Mouse (Mus musculus) neural tube, embryonic 13.5 days (tissue): ENCODE results near the gene Zdhhc17. TPM values are rescaled to one million over a fixed set of nuclear protein-coding genes. Genes with fewer than 3 reads are reported as not detected.
A peak's percentile ranks its signal among the peaks of the same experiment; 100 is the strongest.

Experiments used
- ATAC-seq: fragments of 200-750 bp; cut with Nextera tagmentation; 2 replicates; pipeline ENCODE4 v1.8.0; 2017; ENCODE audit warnings: low read depth, mild to moderate bottlenecking, moderate TSS enrichment, moderate library complexity
- H3K27ac ChIP-seq: fragments of 300-500 bp; sonication (generic); replicated peaks from 2 replicates; pipeline ENCODE4 v1.5.1; 2015; ENCODE audit warnings: moderate library complexity, mild to moderate bottlenecking, inconsistent platforms
- H3K27me3 ChIP-seq: fragments of 300-500 bp; sonication (generic); 2 replicates; pipeline ENCODE4 v1.6.1; 2015; ENCODE audit warnings: mild to moderate bottlenecking, inconsistent platforms
- H3K36me3 ChIP-seq: fragments of 300-500 bp; sonication (generic); 2 replicates; pipeline ENCODE4 v1.6.1; 2015; ENCODE audit warnings: mild to moderate bottlenecking, inconsistent platforms
- H3K4me1 ChIP-seq: fragments of 300-500 bp; sonication (generic); replicated peaks from 2 replicates; pipeline ENCODE4 v1.6.1; 2015; ENCODE audit warnings: inconsistent platforms
- H3K4me2 ChIP-seq: fragments of 300-500 bp; sonication (generic); 2 replicates; pipeline ENCODE4 v1.6.1; 2015; ENCODE audit warnings: inconsistent platforms, mild to moderate bottlenecking, moderate library complexity
- H3K4me3 ChIP-seq: fragments of 300-500 bp; sonication (generic); 2 replicates; pipeline ENCODE4 v1.5.1; 2015; ENCODE audit warnings: mild to moderate bottlenecking, inconsistent platforms
- H3K9ac ChIP-seq: fragments of 300-500 bp; sonication (generic); 2 replicates; pipeline ENCODE4 v1.6.1; 2015; ENCODE audit warnings: moderate library complexity, mild to moderate bottlenecking, inconsistent platforms
- H3K9me3 ChIP-seq: fragments of 300-500 bp; sonication (generic); 2 replicates; pipeline ENCODE4 v1.6.1; 2016; ENCODE audit warnings: inconsistent platforms
- WGBS: fragments of 180-500 bp; shearing (Covaris S2); methylation state at CpG from one replicate; pipeline ENCODE4 v1.1.7; 2015; 5-methylcytosine and 5-hydroxymethylcytosine counted together
- polyA plus RNA-seq: library from polyadenylated mRNA; unstranded; fragments of >200 nt; fragmentation: Nextera tagmentation; extraction: Ambion mirVana; gene quantifications from 2 replicates; pipeline ENCODE4 v1.2.1, GENCODE M21; 2015

Gene Zdhhc17
- polyA plus RNA-seq, 1 experiment from 2014 or later, result 47.2 TPM

DNA sequence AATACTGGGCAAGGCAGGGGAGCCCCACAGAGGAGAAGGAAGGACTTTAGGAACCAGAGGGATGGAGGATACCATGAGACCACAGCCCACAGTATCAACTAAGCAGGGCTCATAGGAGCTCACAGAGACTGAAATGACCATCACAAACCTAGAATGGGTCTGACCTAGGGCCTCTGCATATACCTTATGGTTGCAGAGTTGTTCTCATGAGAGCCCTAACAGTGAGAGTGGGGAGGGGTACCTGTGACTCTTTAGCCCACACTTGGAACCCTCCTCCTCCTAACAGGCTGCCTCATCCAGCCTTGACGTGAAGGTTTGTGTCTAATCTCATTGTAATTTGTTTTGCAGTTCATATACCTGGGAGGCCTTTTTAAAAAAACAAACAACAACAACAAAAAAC, 35.1 kb downstream of the Zdhhc17 start:
- no peaks in the 10 kb centered on the region for H3K9me3 ChIP-seq
- H3K27me3 ChIP-seq, result no peaks in the 10 kb centered on the region
- ATAC-seq, result 0 out of 2 replicates have a peak, but pooled peaks have one; percentile 36
- H3K27ac ChIP-seq, result 0 out of 2 replicates have a peak overlapping the region, but pooled peaks have one; percentile 6
- H3K4me2 ChIP-seq, result no peak overlapping the region
- H3K36me3 ChIP-seq, result peaks cover 47% of the 10 kb centered on the region
- no peak overlapping the region for H3K9ac ChIP-seq
- no peak overlapping the region for H3K4me3 ChIP-seq
- H3K4me1 ChIP-seq, result no peaks in the 10 kb centered on the region
- WGBS, result 82% methylated on average over 1 of the region's 1 CpGs

- Histone ChIP-seq H3K9ac (no peak overlapping the region), H3K9me3 (no peaks in the 10 kb centered on the region), H3K27ac (0 out of 2 replicates have a peak overlapping the region, but pooled peaks have one; percentile 6), H3K4me3 (no peak overlapping the region), H3K4me1 (no peaks in the 10 kb centered on the region), H3K27me3 (no peaks in the 10 kb centered on the region), H3K36me3 (peaks cover 49% of the 10 kb centered on the region), H3K4me2 (no peak overlapping the region)
- 48% methylated on average over 3 of the region's 3 CpGs for WGBS
- ATAC-seq, result no peak
These were observed 35.5 kb downstream of the Zdhhc17 start for GRCm38 (mm10) chr10:110974463-110974862.

DNA sequence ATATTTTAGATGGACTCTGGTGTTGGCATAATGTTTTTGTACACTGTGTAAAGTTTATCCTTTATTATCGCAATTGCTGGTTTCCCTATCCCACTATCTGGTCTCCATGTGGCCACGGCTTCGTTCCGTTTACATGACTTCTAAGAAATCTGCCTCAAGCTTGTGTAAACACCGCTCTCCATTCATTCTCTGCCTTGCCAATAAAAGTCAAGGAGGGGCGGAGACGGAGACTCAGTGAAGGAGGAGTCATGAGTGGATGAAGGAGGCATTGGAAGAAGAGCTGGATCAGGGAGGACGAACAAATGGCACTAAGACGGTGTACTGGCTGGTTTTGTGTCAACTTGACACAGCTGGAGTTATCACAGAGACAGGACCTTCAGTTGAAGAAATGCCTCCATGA, 37.9 kb downstream of the Zdhhc17 start:
- ATAC-seq, result no peak
- Histone ChIP-seq H3K4me2 (no peak overlapping the region), H3K9me3 (no peaks in the 10 kb centered on the region), H3K4me1 (no peaks in the 10 kb centered on the region), H3K27me3 (no peaks in the 10 kb centered on the region), H3K27ac (no peak overlapping the region), H3K9ac (no peak overlapping the region), H3K4me3 (no peak overlapping the region), H3K36me3 (peaks cover 48% of the 10 kb centered on the region)
- WGBS, result 78% methylated on average over 9 of the region's 9 CpGs

DNA sequence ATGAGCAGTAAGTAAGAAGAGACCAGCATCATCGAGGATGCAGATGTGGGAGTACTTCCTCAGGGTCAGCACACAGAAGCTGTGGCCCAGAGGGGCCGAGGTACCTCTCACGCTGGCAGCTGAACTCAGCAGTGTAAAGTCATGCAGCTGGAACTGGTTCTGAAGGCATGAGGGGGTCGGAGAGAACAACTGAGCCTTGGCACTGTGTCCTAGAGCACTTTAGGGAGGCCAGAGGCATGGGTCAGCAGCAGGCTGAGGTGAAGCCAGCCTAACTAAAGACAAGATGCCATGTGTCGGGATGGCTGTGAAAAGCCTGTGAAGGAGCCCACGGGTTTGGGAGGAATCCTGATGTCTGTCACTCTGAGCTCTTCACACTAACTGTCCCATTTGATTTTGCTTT, 38.5 kb downstream of the Zdhhc17 start:
- H3K27ac ChIP-seq, result no peak overlapping the region
- no peak overlapping the region for H3K9ac ChIP-seq
- no peaks in the 10 kb centered on the region for H3K4me1 ChIP-seq
- peaks cover 50% of the 10 kb centered on the region for H3K36me3 ChIP-seq
- no peaks in the 10 kb centered on the region for H3K27me3 ChIP-seq
- no peak overlapping the region for H3K4me2 ChIP-seq
- WGBS, result 85% methylated on average over 6 of the region's 6 CpGs
- ATAC-seq, result no peak
- no peaks in the 10 kb centered on the region for H3K9me3 ChIP-seq
- H3K4me3 ChIP-seq, result no peak overlapping the region

DNA sequence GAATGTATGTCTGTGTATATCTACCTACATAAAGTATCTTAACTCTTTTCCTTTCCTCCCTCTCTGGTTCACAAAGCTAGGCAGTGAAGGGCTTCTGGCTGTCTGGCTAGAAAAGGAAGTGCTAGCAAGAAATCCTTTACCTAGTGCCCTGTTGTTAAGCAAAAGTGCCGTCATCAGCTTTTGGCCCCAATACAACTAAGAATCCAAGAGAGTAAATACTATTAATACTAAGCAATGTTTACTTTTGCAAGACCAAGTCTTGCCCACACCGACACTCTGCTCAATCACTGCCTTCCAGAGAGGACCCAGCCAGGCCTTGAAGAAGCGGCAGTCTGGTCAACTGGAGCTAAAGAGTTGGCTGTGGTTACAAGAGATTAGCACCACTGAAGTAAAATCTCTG, 38.9 kb downstream of the Zdhhc17 start:
- Histone ChIP-seq H3K9ac (no peak overlapping the region), H3K4me3 (no peak overlapping the region), H3K9me3 (no peaks in the 10 kb centered on the region), H3K4me2 (no peak overlapping the region), H3K27me3 (no peaks in the 10 kb centered on the region), H3K36me3 (peaks cover 51% of the 10 kb centered on the region), H3K27ac (no peak overlapping the region), H3K4me1 (no peaks in the 10 kb centered on the region)
- 96% methylated on average over 3 of the region's 3 CpGs for WGBS
- no peak for ATAC-seq

DNA sequence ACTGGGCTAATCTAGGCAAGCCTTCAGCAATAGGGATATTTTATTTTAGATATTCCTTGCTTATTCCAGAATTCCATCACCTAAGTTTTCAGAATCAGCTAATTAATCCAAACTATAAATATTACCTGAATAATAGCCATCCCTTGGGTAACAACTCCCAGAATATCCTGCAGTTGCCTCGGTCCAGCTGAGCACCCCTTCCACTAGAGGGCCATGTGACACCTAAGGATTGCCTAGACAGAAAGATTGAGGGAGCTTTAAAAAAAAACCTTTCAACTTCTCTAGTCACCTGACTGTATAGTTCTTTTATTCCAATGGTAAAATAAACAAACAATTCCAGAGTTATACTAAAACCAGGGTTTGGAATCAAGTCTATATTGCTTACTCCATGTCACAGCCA, 47.8 kb downstream of the Zdhhc17 start:
- 45% methylated on average over 1 of the region's 1 CpGs for WGBS
- peaks cover 44% of the 10 kb centered on the region for H3K36me3 ChIP-seq
- no peak for ATAC-seq
- H3K27me3 ChIP-seq, result no peaks in the 10 kb centered on the region
- no peak overlapping the region for H3K9ac ChIP-seq
- no peak overlapping the region for H3K4me3 ChIP-seq
- H3K4me2 ChIP-seq, result no peak overlapping the region
- no peaks in the 10 kb centered on the region for H3K9me3 ChIP-seq
- no peak overlapping the region for H3K27ac ChIP-seq
- H3K4me1 ChIP-seq, result no peaks in the 10 kb centered on the region

- H3K27me3 ChIP-seq, result no peaks in the 10 kb centered on the region
- H3K4me2 ChIP-seq, result no peak overlapping the region
- peaks cover 46% of the 10 kb centered on the region for H3K36me3 ChIP-seq
- H3K9ac ChIP-seq, result no peak overlapping the region
- no peak overlapping the region for H3K4me3 ChIP-seq
- H3K27ac ChIP-seq, result no peak overlapping the region
- no peaks in the 10 kb centered on the region for H3K9me3 ChIP-seq
- H3K4me1 ChIP-seq, result no peaks in the 10 kb centered on the region
- ATAC-seq, result no peak
- WGBS, result 93% methylated on average over 6 of the region's 6 CpGs
These were observed 49.1 kb downstream of the Zdhhc17 start for GRCm38 (mm10) chr10:110960841-110961240.

DNA sequence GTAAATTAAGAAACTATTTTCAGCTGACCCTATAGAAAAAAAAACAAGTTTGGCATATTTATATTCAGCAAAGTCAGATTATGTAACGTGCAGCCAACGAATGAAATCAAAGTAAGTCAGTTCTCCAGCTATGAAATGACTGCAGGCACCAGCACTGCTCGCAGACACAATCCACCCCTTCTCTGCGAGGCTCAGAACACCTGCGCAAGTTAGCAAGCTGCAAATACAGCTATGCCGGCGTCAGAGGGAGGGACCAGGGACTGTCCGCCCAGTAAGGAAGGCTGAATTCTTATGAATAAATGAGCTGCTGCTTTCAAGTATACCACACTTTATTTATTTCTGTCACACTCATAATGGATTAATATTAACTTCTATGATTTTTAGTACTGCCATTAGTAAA, 50.2 kb downstream of the Zdhhc17 start:
- Histone ChIP-seq H3K4me1 (no peaks in the 10 kb centered on the region), H3K9ac (no peak overlapping the region), H3K27ac (no peak overlapping the region), H3K9me3 (no peaks in the 10 kb centered on the region), H3K27me3 (no peaks in the 10 kb centered on the region), H3K4me3 (no peak overlapping the region), H3K36me3 (peaks cover 53% of the 10 kb centered on the region), H3K4me2 (no peak overlapping the region)
- ATAC-seq, result no peak
- WGBS, result 95% methylated on average over 8 of the region's 8 CpGs

GRCm38 (mm10) chr10:110958879-110959278, 51.1 kb downstream of the Zdhhc17 start:
- H3K4me1 ChIP-seq, result no peaks in the 10 kb centered on the region
- H3K4me2 ChIP-seq, result no peak overlapping the region
- no peak for ATAC-seq
- H3K36me3 ChIP-seq, result peaks cover 55% of the 10 kb centered on the region
- no peaks in the 10 kb centered on the region for H3K27me3 ChIP-seq
- H3K27ac ChIP-seq, result no peak overlapping the region
- H3K9ac ChIP-seq, result no peak overlapping the region
- no peaks in the 10 kb centered on the region for H3K9me3 ChIP-seq
- no peak overlapping the region for H3K4me3 ChIP-seq
- WGBS, result 94% methylated on average over 6 of the region's 6 CpGs

DNA sequence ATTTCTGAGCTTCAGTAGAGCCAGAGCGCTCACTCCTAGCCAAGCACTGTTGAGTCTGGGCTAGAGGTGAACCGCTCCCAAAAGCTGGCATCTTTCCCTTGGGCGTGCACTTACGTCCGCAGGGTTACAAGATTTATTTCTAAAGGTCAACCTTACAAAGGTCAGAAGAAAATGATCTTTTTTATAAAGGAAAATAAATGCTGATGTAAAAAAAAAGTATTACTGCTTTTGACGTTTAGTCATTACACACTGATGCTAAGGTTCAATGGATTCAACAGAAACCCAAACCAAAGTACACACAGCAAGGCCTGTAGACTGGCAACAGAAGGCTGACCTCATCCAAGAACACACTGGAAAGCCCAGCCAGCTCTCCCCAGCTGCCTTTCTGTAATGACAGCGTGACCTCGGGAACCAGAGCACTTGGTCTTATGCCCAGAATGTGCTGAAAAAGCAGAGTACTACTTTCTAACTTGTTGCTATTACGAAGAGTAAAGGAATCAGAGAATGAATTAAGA, 56.9 kb downstream of the Zdhhc17 start:
- Histone ChIP-seq H3K4me2 (no peak overlapping the region), H3K9me3 (no peaks in the 10 kb centered on the region), H3K36me3 (peaks cover 49% of the 10 kb centered on the region), H3K4me1 (peaks cover 6% of the 10 kb centered on the region; the same call in 1 of the 2 replicates), H3K9ac (no peak overlapping the region), H3K4me3 (no peak overlapping the region), H3K27ac (peak overlapping the region; percentile 61), H3K27me3 (no peaks in the 10 kb centered on the region)
- WGBS, result 61% methylated on average over 9 of the region's 9 CpGs
- peak; percentile 81; the same call in 1 of the 2 replicates for ATAC-seq

- peaks cover 51% of the 10 kb centered on the region for H3K36me3 ChIP-seq
- WGBS, result 84% methylated on average over 8 of the region's 8 CpGs
- no peak overlapping the region for H3K4me2 ChIP-seq
- peaks cover 6% of the 10 kb centered on the region; the same call in 1 of the 2 replicates for H3K4me1 ChIP-seq
- H3K9ac ChIP-seq, result no peak overlapping the region
- no peak for ATAC-seq
- no peak overlapping the region for H3K4me3 ChIP-seq
- H3K27ac ChIP-seq, result no peak overlapping the region; the same call in 1 of the 2 replicates
- H3K27me3 ChIP-seq, result no peaks in the 10 kb centered on the region
- H3K9me3 ChIP-seq, result no peaks in the 10 kb centered on the region
These were observed 57.7 kb downstream of the Zdhhc17 start for GRCm38 (mm10) chr10:110952271-110952670.

DNA sequence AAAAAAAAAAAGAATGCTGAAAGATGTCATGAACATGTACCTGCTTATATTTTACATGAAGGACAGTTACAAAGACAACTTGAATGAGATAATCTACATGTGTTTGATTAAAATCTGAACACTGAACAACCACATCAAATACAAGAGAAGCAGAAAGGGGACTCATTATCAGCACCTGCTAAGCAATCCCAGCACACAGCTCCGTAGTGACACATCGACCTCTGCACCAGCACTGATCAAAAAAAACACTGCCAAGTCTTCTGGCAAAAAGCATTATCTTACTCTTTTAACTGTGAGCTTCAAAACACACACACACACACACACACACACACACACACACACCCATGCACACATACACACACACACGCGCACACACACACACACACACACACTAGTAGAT, 58.2 kb downstream of the Zdhhc17 start:
- Histone ChIP-seq H3K36me3 (peaks cover 51% of the 10 kb centered on the region), H3K4me2 (no peak overlapping the region), H3K9ac (no peak overlapping the region), H3K4me1 (peaks cover 6% of the 10 kb centered on the region; the same call in 1 of the 2 replicates), H3K27ac (no peak overlapping the region), H3K4me3 (no peak overlapping the region), H3K9me3 (no peaks in the 10 kb centered on the region), H3K27me3 (no peaks in the 10 kb centered on the region)
- 88% methylated on average over 4 of the region's 4 CpGs for WGBS
- ATAC-seq, result no peak

- 97% methylated on average over 1 of the region's 1 CpGs for WGBS
- Histone ChIP-seq H3K36me3 (peaks cover 51% of the 10 kb centered on the region), H3K9ac (no peak overlapping the region)
These were observed 58.8 kb downstream of the Zdhhc17 start for GRCm38 (mm10) chr10:110951112-110951511.

More at GRCm38 (mm10) chr10:110951112-110951511, 58.8 kb downstream of the Zdhhc17 start:
- Histone ChIP-seq H3K27me3 (no peaks in the 10 kb centered on the region), H3K4me1 (peaks cover 6% of the 10 kb centered on the region; the same call in 1 of the 2 replicates), H3K4me3 (no peak overlapping the region), H3K4me2 (no peak overlapping the region), H3K9me3 (no peaks in the 10 kb centered on the region), H3K27ac (no peak overlapping the region)
- no peak for ATAC-seq
